Mouse (Mus musculus): ENCODE data around the gene Alg12.
"Not testable (repeated sequence)": the region's sequence is repeated elsewhere in the genome, so short reads cannot be mapped to it uniquely, and the experiment has no call there.

Gene Alg12

GRCm38 (mm10) chr15:88830696-88831095 lies 11.6 kb upstream of the Alg12 start:
- DNase-seq: no peak

- no peak for DNase-seq
Observed at GRCm38 (mm10) chr15:88829791-88830440, 10.8 kb upstream of the Alg12 start.

GRCm38 (mm10) chr15:88828800-88829705 lies 9.9 kb upstream of the Alg12 start:
- peak; percentile 94 for DNase-seq

GRCm38 (mm10) chr15:88827991-88828799 lies 9.1 kb upstream of the Alg12 start:
- DNase-seq: peak; percentile 97

- no peak for DNase-seq
Observed at GRCm38 (mm10) chr15:88827466-88827865, 8.3 kb upstream of the Alg12 start.

- DNase-seq: no peak
Observed at GRCm38 (mm10) chr15:88823376-88823775, 4.3 kb upstream of the Alg12 start.

- DNase-seq: no peak
Observed at GRCm38 (mm10) chr15:88822513-88822912, 3.4 kb upstream of the Alg12 start.

- DNase-seq: peak; percentile 38
Observed at GRCm38 (mm10) chr15:88821403-88821802, 2.3 kb upstream of the Alg12 start.

GRCm38 (mm10) chr15:88819906-88820303 lies 787 bp upstream of the Alg12 start:
- no peak for DNase-seq

GRCm38 (mm10) chr15:88815196-88815700 lies 3.9 kb downstream of the Alg12 start:
- no peak for DNase-seq

- no peak for DNase-seq
Observed at GRCm38 (mm10) chr15:88814411-88815047, 4.6 kb downstream of the Alg12 start.

- not testable (repeated sequence) for DNase-seq
Observed at GRCm38 (mm10) chr15:88813873-88814272, 5.2 kb downstream of the Alg12 start.

- DNase-seq: no peak
Observed at GRCm38 (mm10) chr15:88813262-88813661, 5.9 kb downstream of the Alg12 start.

GRCm38 (mm10) chr15:88810369-88810768 lies 8.7 kb downstream of the Alg12 start:
- DNase-seq: no peak

- DNase-seq: no peak
Observed at GRCm38 (mm10) chr15:88808121-88808520, 11.0 kb downstream of the Alg12 start.

- no peak for DNase-seq
Observed at GRCm38 (mm10) chr15:88802348-88802747, 16.8 kb downstream of the Alg12 start.

- no peak for DNase-seq
Observed at GRCm38 (mm10) chr15:88801903-88802302, 17.2 kb downstream of the Alg12 start.

GRCm38 (mm10) chr15:88800921-88801354 lies 18.2 kb downstream of the Alg12 start:
- no peak for DNase-seq

- DNase-seq: no peak
Observed at GRCm38 (mm10) chr15:88799950-88800371, 19.2 kb downstream of the Alg12 start.

- not testable (repeated sequence) for DNase-seq
Observed at GRCm38 (mm10) chr15:88794729-88795128, 24.4 kb downstream of the Alg12 start.

- DNase-seq: no peak
Observed at GRCm38 (mm10) chr15:88792140-88792850, 26.8 kb downstream of the Alg12 start.

- DNase-seq: not testable (repeated sequence)
Observed at GRCm38 (mm10) chr15:88774630-88775029, 44.5 kb downstream of the Alg12 start.
